Mouse (Mus musculus) spleen, adult 2 months (tissue): Measurements from ENCODE around the gene Foxk1. TPM values are rescaled to one million over a fixed set of nuclear protein-coding genes. Genes with fewer than 3 reads are reported as not detected.

Experiments
- DNase-seq, 2 experiments: peaks; one replicate each; pipeline versions ENCODE4 v3.0.0 to v3.0.0-alpha.2; 2012 to 2021; ENCODE audit warnings: low spot score in 2 of 2, low read depth in 1 of 2
- H3K27ac ChIP-seq: fragments of 200-500 bp; 2 replicates; pipeline ENCODE4 v1.5.1; 2012; ENCODE audit warnings: low read length, inconsistent platforms; ENCODE audit not compliant: insufficient read depth
- H3K27me3 ChIP-seq: fragments of 200-500 bp; 2 replicates; pipeline ENCODE4 v1.6.1; 2012; ENCODE audit warnings: mild to moderate bottlenecking, moderate library complexity, low read length, inconsistent platforms; ENCODE audit not compliant: control insufficient read depth, insufficient read depth
- H3K36me3 ChIP-seq: fragments of 200-500 bp; 2 replicates; pipeline ENCODE4 v1.6.1; 2012; ENCODE audit warnings: mild to moderate bottlenecking, low read length, inconsistent platforms; ENCODE audit not compliant: control insufficient read depth, insufficient read depth
- H3K4me1 ChIP-seq: fragments of 200-500 bp; 2 replicates; pipeline ENCODE4 v1.6.1; 2011; ENCODE audit warnings: inconsistent platforms; ENCODE audit not compliant: control insufficient read depth, insufficient read depth, insufficient read length
- H3K4me3 ChIP-seq: fragments of 200-500 bp; 2 replicates; pipeline ENCODE4 v1.5.1; 2011; ENCODE audit warnings: mild to moderate bottlenecking, inconsistent platforms; ENCODE audit not compliant: insufficient read depth, insufficient read length; ENCODE audit errors: extremely low read depth
- CTCF ChIP-seq: fragments of 200-500 bp; IDR thresholded peaks from 2 replicates; pipeline ENCODE4 v1.5.1; 2011; ENCODE audit warnings: mild to moderate bottlenecking, inconsistent platforms; ENCODE audit not compliant: insufficient read depth, insufficient read length, insufficient replicate concordance; ENCODE audit errors: extremely low read depth
- POLR2A ChIP-seq: fragments of 200-500 bp; IDR thresholded peaks from 2 replicates; pipeline ENCODE4 v1.6.1; 2011; ENCODE audit warnings: low read depth, low read length, inconsistent platforms
- WGBS: fragments of 180-500 bp; shearing (Covaris S2); methylation state at CpG from one replicate; pipeline ENCODE4 v1.1.7; 2018; 5-methylcytosine and 5-hydroxymethylcytosine counted together
- polyA plus RNA-seq: library from polyadenylated mRNA; depleted of rRNA; stranded (reverse); fragments of >200 nt; gene quantifications from 2 replicates; pipeline ENCODE4 v1.2.3, GENCODE M21; 2012

The Foxk1 gene
- polyA plus RNA-seq, 1 experiment, result 39.2 TPM

DNA sequence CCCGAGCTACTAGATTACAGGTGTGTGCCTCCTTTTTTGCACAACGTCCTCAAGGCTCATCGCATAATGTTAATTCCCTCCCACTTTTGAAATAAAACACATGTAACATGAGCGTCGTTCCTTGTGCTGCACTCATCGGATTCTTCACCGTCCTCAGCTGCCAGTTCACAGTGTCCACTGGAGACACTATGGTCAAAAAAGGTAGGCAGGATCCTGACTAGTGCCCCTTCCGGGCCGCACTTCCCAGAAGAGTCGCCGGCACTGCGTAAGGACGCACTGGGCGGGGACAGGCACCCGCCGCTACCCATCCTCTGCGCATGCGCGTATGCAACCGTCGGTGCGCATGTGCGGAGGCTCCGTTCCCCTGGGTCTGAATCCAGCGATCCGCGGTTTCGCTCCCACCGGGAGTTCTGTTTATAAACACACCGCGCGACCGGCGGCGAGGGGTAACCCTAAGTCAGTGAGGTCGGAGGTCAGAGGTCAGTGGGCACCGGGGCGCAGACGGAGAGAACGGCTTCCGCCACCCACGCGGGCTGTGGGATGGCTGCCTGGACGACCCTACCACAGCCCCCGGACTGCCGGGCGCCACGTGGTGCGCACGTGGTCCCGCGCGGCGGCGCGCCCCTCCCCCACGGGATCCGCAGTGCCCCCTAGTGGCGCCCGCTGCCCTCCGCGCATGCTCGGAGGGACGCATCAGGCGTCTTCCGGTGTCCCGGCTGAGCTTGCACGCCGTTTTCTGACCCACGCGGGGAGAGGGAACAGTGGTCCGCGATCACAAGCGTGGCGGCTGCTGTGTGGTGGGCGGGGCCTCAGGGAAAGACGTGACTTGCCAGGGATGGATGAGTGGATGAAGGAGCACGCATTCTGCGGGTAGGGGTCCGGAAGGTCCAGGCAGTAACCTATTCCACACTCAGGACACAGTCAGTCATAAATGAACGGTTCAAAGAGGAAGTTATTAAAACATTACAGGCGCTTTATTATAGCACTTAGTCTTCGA, 33.9 kb upstream of the Foxk1 start:
- TF ChIP-seq POLR2A (peak; percentile 89), CTCF (peak; percentile 85)
- under 1% methylated on average over 83 of the region's 83 CpGs for WGBS
- Histone ChIP-seq H3K36me3 (no peaks in the 10 kb centered on the region), H3K4me3 (peak overlapping the region; percentile 70), H3K27me3 (no peaks in the 10 kb centered on the region), H3K4me1 (peaks cover 14% of the 10 kb centered on the region; the same call in 1 of the 2 replicates), H3K27ac (peak overlapping the region; percentile 95)
- DNase-seq, result peak; percentile 91 to 95

DNA sequence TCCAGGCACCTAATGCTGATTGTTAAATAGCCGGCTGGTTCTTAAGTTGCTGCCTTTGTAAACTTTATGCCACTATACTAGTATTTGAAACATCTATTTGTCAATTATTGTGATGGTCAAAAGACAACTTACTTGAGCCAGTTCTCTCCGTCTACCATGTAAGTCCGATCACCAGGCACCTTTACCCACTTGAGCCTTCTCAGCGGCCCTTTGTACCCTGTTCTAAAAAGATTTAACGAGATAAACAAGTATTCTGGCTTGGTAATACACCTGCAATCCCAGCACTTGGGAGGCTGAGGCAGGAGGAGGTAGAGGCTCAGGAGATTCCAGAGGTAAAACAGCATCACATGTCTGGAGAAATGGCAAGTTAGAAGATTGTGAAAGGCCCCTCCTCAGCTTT, 33.2 kb upstream of the Foxk1 start:
- H3K27ac ChIP-seq, result peak overlapping the region; percentile 95
- no peaks in the 10 kb centered on the region for H3K27me3 ChIP-seq
- H3K4me3 ChIP-seq, result peak overlapping the region; percentile 70
- no peak for TF ChIP-seq POLR2A
- no peak for TF ChIP-seq CTCF
- no peaks in the 10 kb centered on the region for H3K36me3 ChIP-seq
- peaks cover 21% of the 10 kb centered on the region; the same call in 1 of the 2 replicates for H3K4me1 ChIP-seq
- no peak for DNase-seq
- WGBS, result 28% methylated on average over 5 of the region's 5 CpGs

DNA sequence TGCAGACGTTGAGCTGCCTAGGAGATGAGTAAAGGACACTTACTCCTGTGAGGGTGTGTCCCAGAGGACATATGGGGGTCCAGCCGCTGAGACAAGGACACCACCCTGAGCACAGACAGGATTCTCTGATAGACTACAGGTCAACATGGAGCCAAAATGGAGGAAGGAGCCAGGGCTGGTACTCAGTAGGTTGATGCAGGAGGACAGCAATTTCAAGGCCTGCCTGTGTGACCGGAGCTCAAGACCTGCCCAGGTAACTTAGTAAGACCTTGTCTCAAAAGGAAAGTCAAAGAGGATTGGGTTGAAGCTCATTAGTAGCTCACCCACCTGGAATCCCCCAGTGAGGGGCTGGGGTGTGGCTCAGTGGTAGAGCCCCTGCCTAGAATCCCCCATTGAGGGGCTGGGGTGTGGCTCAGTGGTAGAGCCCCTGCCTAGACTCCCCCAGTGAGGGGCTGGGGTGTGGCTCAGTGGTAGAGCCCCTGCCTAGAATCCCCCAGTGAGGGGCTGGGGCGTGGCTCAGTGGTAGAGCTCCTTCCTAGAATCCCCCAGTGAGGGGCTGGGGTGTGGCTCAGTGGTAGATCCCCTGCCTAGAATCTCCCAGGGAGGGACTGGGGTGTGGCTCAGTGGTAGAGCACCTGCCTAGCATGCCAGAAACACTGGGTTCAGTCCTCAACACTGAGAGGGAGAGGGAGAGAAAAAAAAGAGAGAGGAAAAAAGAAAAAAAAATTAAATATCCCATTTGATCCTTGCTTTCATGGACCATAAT, 30.7 kb upstream of the Foxk1 start:
- Histone ChIP-seq H3K36me3 (no peaks in the 10 kb centered on the region), H3K4me1 (peaks cover 33% of the 10 kb centered on the region; the same call in 1 of the 2 replicates), H3K4me3 (no peak overlapping the region), H3K27ac (no peak overlapping the region), H3K27me3 (no peaks in the 10 kb centered on the region)
- WGBS, result 94% methylated on average over 4 of the region's 4 CpGs
- TF ChIP-seq CTCF, result no peak
- no peak for TF ChIP-seq POLR2A
- DNase-seq, result no peak

DNA sequence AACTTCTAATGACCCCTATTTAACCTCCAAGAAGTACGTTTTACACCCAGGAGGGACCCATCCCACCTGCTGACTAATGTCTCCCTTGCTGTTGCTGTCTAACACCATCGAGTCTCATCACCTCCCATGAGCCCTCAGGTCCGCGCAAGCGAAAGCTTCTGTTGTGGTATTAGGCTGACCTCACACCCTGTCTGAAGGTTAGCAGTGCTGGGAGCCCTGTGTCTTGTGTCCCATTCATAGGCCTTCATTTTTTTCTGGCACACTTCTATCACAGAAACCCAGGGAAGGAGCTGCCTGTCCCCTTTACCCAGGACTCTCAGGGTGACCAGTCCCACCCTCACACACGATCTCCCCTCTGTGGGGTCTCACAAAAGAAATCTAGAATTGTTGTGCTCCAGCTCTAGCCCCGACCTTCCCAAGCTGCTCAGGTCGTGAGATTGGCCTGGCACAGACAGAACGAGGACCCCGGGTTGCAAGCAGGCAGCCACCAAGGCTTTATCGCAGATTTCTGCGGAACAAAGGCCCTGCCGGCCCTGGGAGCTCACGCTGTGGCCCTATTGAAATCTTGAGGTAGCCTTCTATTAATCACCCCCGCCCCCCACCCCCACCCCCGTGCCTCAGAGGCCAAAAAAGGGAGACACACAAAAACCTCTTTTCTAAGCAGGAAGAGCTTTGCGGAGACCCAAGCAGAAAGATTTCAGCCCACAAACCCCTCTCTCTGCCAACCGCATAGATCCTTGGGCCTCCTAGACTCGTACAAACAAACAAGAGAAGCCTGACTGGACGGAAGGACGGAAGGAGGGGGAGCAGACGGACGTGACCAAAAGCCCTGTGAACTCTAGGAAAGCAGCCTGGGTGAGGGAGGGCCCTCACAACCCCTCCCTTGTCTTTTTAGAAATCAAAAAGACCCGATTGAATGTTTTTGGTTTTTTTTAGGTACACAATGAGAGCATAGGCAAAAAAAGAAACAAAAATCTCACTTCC, 29.8 kb upstream of the Foxk1 start:
- H3K36me3 ChIP-seq, result no peaks in the 10 kb centered on the region
- no peak for TF ChIP-seq CTCF
- peak overlapping the region; percentile 72 for H3K27ac ChIP-seq
- H3K4me3 ChIP-seq, result no peak overlapping the region
- H3K27me3 ChIP-seq, result no peaks in the 10 kb centered on the region
- peaks cover 32% of the 10 kb centered on the region; the same call in 1 of the 2 replicates for H3K4me1 ChIP-seq
- DNase-seq, result no peak
- 29% methylated on average over 24 of the region's 24 CpGs for WGBS

DNA sequence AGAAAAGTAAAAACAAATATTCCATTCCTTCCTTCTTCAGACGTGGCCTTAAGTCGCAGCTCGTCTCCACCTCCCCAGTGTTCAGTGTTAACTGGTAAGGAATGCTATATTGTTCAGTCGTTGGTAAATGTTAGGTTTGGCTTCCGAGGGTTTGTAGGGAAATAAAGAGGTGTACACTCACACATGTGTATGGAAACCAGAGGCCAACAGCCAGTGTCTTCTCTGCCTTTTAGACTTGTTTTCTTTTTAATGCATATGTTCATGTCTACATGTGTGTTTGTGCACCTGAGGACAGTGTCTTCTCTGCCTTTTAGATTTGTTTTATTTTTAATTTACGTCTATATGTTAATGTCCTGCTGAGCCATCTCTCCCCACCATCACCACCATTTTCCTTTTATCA, 29.1 kb upstream of the Foxk1 start:
- no peaks in the 10 kb centered on the region for H3K27me3 ChIP-seq
- DNase-seq, result no peak
- 49% methylated on average over 6 of the region's 6 CpGs for WGBS
- no peak overlapping the region; the same call in 1 of the 2 replicates for H3K27ac ChIP-seq
- TF ChIP-seq CTCF (no peak), POLR2A (no peak)
- no peak overlapping the region for H3K4me3 ChIP-seq
- H3K4me1 ChIP-seq, result peaks cover 34% of the 10 kb centered on the region; the same call in 1 of the 2 replicates
- no peaks in the 10 kb centered on the region for H3K36me3 ChIP-seq

DNA sequence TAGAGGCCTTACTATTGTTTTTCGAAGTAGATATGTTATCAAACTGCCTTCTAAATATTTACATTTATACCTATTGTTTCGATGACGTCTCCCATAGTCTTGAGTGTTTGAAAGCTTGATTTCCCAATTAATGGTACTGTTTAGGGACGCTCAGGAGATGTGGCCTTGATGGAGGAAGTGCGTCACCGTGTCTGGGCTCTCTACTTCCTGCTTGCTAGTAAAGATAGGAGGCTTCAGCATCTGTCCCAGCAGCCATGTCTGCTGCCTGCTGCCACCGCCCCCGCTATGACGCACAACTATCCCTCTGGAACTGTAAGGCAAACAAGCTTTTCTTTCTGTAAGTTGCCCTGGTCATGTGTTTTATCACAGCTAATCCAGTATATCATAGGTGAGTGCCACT, 27.0 kb upstream of the Foxk1 start:
- WGBS, result 78% methylated on average over 9 of the region's 9 CpGs

More for the DNA sequence above, 27.0 kb upstream of the Foxk1 start:
- Histone ChIP-seq H3K36me3 (no peaks in the 10 kb centered on the region), H3K27me3 (no peaks in the 10 kb centered on the region), H3K4me1 (peaks cover 41% of the 10 kb centered on the region; the same call in 1 of the 2 replicates), H3K27ac (peak overlapping the region; percentile 89), H3K4me3 (no peak overlapping the region)
- TF ChIP-seq CTCF (no peak), POLR2A (no peak)
- no peak for DNase-seq
